Comparison of ENCODE assay signal across 10 mouse cellular contexts in the genomic region with DNA sequence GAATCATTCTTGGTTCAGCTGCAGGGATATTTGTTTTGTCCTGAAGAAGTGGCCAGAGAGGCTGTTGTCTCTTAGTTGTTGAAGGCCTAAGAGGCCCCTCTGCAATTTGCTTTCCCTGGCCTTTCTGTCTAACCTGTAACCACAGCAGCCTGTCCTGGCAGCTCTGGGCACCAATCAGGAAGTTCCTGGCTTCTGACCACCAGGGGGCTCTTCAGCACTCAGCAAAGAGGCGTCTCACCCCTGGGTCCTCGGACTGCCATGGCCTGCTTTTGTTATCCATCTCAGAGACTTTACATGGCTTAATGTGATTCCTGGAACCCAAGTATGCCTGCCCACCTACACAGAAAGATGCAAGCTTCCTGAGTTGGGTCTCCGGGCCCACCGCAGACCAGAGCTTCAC. TPM values are rescaled to one million over a fixed set of nuclear protein-coding genes. Genes with fewer than 3 reads are reported as not detected.
DNase-seq lines count a peak whose midpoint lies in the region; TF ChIP-seq lines count a peak whose summit lies in the region.
"Had no signal": no experiment of that assay in that cellular context is flagged by ENCODE, and none has a peak within 500 bp of the region (broad histone marks: within the 10 kb centered on the region; RNA-seq: fewer than 3 reads in every experiment).

No protein-coding gene starts in this region.

- intact Hi-C loops in gastrocnemius, adult 2 months (cut with DNase I) = no loop called here
- intact Hi-C loops in gastrocnemius, postnatal 36 days (cut with DNase I) = loop anchor here (5.0 kb wide), 1 partner anchor 271 kb away; no protein-coding TSS in a partner anchor
- intact Hi-C loops in left cerebral cortex, postnatal 36 days (cut with DNase I) = loop anchor here (5.0 kb wide), 2 partner anchors 36 to 271 kb away; no protein-coding TSS in a partner anchor

- H3K4me1 ChIP-seq in testis, adult 2 months (ENCODE audit: control insufficient read depth, insufficient read depth, low read length) = peaks cover 6% of the 10 kb centered on the region; the same call in 1 of the 2 replicates

- DNase-seq in gastrocnemius, adult 2 months = peak; percentile 63
- DNase-seq in gastrocnemius, postnatal 36 days = no peak
- no peak for DNase-seq in testis, postnatal 14 days (ENCODE audit: low spot score)
- DNase-seq in cerebellum, postnatal 25 days = peak; percentile 67 to 76
- peak; percentile 46 to 76 for DNase-seq in kidney, postnatal 36 days
- DNase-seq in retina, embryonic 14.5 days (ENCODE audit: low spot score) = peak; percentile 84
- DNase-seq in left cerebral cortex, postnatal 36 days (ENCODE audit: low spot score in 2 of 2) = no peak

- no peak for TF ChIP-seq POLR2A in testis, adult 2 months (IDR thresholded peaks at IDR 0.05; ENCODE audit: control insufficient read depth, low read depth, low read length)

- H3K27me3 ChIP-seq in testis, adult 2 months (ENCODE audit: control insufficient read depth, insufficient read depth, low read length) = no peaks in the 10 kb centered on the region
- H3K27me3 ChIP-seq: embryonic facial prominence, embryonic 15.5 days had no signal

- H3K36me3 ChIP-seq in testis, adult 2 months (ENCODE audit: control insufficient read depth, insufficient read depth, low read length) = no peaks in the 10 kb centered on the region
- H3K36me3 ChIP-seq: embryonic facial prominence, embryonic 15.5 days had no signal

- no peak overlapping the region for H3K4me3 ChIP-seq in gastrocnemius, adult 2 months
- H3K4me3 ChIP-seq in testis, adult 2 months (ENCODE audit: control insufficient read depth, low read depth, low read length) = no peak overlapping the region
- H3K4me3 ChIP-seq: embryonic facial prominence, embryonic 15.5 days had no signal

- H3K27ac ChIP-seq in gastrocnemius, adult 2 months = no peak overlapping the region
- no peak overlapping the region for H3K27ac ChIP-seq in testis, adult 2 months (ENCODE audit: control insufficient read depth, insufficient read depth, low read depth, low read length)
- H3K27ac ChIP-seq: embryonic facial prominence, embryonic 15.5 days; macrophage had no signal

- peak; percentile 72 for TF ChIP-seq CTCF in gastrocnemius, adult 2 months (IDR thresholded peaks at IDR 0.05)
- peak; percentile 15; the same call in 1 of the 2 replicates for TF ChIP-seq CTCF in testis, adult 2 months (IDR thresholded peaks at IDR 0.05; ENCODE audit: control insufficient read depth, insufficient read depth, insufficient replicate concordance, low read depth, low read length)

RNA-seq across cellular contexts. Expression of gene Ykt6, which starts 35.4 kb away (rescaled TPM):
- 10 to 100 TPM; 37.0 to 46.7 TPM for total RNA-seq in gastrocnemius, adult 2 months (2021)
- total RNA-seq in gastrocnemius, postnatal 36 days (2021) = 10 to 100 TPM; 36.7 to 38.5 TPM
- polyA plus RNA-seq in testis, adult 2 months (2012; rRNA removed) = 31.7 and 33.7 TPM in 2 replicates
- total RNA-seq in left cerebral cortex, postnatal 36 days (2021) = 10 to 100 TPM; 82.8 to 91.0 TPM

RNA-seq across cellular contexts. Expression of gene Gck, which starts 41.0 kb away (rescaled TPM):
- total RNA-seq in gastrocnemius, adult 2 months (2021) = 1 to 10 TPM; 1.8 to 7.8 TPM
- 10 to 100 TPM in 1 of 2 experiments, 1 to 10 TPM in 1; 5.1 to 10.1 TPM for total RNA-seq in gastrocnemius, postnatal 36 days (2021)
- polyA plus RNA-seq in testis, adult 2 months (2012; rRNA removed) = 5.0 and 6.6 TPM in 2 replicates
- 1 to 10 TPM; 1.6 to 2.2 TPM for total RNA-seq in left cerebral cortex, postnatal 36 days (2021)
- polyA plus RNA-seq: macrophage had no signal

Comparison
In these comparisons a context has a peak if more than half of its experiments do, and no peak if none do; other contexts are left out.
1. DNase-seq: peak in gastrocnemius, adult 2 months (single experiment), cerebellum, postnatal 25 days (2 of 2), kidney, postnatal 36 days (2 of 2) and retina, embryonic 14.5 days (single experiment); none in gastrocnemius, postnatal 36 days (0 of 2), testis, postnatal 14 days (single experiment) and left cerebral cortex, postnatal 36 days (0 of 2).